Mouse (Mus musculus): ENCODE results near the gene Slc25a26.
A peak's percentile ranks its signal among the peaks of the same experiment; 100 is the strongest.
"Not testable (repeated sequence)": the region's sequence is repeated elsewhere in the genome, so short reads cannot be mapped to it uniquely, and the experiment has no call there.

Gene Slc25a26

DNA sequence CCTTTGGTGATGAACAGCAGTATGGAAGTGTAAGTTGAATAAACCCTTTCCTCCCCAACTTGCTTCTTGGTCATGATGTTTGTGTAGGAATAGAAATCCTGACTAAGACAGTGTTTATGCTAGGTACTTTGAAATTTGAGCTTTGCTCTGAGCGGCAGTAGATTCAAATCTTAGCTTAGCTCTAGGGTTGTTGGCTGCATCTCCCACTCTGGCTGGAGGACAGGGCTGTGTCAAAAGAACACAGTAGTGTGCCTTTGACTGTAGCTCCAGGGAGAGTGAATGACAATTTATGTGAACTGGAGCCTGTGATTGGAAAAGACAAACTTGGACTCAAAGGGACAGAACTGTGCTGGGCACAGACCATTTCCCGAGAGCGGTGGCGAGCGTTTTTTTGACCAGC lies 53.0 kb downstream of the Slc25a26 start:
- DNase-seq, result no peak

DNA sequence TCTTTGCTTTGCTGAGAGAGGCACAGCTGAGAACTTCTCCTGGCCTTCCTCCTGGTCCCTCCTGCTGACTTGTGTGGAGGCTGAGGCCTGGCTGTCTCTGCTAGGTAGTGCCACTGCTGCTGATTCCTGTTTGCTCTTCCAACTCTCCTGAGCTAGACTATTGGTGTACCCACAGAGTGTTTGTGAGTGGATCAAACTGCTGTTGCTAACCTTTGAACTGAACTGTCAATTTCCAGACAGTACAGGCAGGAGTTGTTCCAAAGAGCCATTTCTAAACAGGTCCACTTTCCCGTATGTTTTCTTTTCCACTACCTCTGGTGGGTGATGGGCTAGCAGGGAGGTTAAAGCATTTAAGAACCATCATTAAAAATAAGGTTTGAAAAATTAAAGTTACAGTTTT lies 58.5 kb downstream of the Slc25a26 start:
- not testable (repeated sequence) for DNase-seq

DNA sequence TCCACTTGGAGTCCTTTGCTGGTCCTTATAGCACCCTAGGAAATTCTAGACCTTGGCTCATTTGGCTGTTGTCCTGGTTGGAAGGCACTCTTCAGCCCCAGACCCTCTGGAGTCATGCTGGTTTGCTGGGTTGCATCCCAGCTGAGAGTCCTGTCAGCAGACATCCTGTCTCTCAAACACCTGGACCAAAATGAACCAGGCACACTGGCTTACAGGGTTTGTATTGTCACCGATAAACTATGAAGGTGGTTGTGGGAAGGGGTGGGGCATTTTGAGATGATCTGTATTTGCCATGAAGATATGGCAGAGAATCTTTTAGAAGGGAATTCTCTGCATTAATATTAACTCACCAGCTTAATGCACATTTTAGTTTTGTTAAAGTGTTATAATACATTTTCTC lies 60.8 kb downstream of the Slc25a26 start:
- no peak for DNase-seq

DNA sequence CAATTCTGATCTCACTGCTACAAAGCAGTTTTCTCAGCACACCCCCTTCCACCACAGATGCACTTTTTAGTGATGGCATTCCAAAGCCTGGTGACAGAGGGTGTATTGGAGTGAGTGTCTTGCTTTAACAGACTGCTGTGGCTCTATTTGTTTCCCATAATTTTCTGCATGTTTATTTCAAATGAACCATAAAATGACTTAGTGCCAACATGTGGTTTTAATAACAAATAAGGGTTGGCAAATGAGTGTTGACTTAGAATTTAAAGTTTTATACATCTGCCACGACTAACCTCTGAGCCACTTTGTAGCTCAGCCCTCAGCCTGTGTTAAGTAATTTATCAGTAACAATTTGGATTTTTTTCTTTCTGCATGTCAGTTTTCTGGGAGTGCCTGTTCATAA lies 61.2 kb downstream of the Slc25a26 start:
- no peak for DNase-seq

DNA sequence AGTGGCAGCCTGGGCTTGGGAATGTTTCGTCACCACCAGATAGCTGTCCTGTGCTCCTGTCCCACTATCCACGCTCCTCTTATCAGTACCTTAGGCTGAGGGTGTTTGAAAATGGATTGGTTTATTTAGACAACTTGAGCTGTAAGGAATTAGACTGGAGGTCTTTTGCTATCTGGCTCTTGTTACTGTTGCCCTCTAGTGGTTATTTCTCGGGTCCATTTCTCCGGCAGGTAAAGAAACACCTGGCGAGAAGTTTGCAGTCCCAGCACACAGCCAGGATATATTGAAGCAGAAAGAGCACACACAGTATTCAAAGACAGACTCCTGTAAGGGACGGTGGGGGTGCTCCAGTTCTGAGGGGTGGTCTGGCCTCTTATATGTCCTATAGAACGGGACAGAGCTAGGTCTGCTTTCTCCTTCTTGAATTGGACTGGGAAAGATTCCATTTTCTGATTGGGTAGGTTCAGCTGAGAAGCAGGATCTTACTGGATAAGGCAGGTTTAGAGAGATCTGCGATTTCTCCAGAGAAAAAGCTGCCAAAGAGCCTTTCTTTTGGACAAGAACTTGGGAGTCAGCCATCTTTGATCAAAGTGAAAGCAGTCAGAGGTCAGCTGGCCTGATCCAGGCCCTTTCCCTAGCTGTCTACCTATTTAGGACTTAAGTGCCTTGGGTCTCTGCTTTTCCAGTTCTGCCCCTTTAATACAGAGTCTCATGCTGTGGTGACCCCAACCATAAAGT lies 63.2 kb downstream of the Slc25a26 start:
- DNase-seq, result no peak

DNA sequence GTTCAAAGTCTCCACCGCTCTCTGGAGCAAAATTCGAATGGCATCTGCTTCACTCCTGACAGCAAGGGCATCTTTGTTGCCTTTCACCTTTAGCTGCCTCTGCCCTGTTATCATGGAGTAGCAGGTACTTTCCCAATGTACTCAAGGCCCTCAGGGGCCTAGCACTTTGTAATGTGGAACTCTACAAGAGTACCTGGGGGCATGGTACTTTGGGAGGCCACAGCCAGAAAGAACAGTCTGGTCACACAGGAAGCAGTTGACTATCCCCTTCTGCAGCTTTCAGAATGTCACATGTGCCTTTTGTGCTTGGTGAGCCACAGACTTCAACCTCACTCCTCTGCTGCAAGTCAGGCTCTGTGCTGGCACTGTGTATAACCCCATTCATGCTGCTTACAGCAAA lies 65.6 kb downstream of the Slc25a26 start:
- no peak for DNase-seq

DNA sequence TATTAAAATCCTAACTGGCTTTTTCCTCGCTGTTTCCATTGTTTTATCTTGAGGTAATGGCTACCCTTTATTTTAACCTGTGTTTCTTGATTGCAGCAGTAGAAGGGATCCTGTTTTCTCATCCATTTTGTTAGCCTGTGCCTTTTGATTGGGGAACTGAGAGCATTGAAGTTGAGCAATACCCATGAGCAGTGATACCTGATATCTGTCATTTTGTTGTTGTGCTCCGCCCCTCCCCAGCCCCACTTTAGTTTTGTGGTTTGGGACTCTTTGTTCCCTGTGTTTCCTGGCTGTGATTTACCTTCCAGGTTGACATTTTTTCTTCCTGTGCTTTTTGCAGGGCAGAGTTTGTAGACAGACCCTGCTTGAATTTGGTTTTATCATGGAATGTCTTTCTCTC lies 67.9 kb downstream of the Slc25a26 start:
- no peak for DNase-seq

DNA sequence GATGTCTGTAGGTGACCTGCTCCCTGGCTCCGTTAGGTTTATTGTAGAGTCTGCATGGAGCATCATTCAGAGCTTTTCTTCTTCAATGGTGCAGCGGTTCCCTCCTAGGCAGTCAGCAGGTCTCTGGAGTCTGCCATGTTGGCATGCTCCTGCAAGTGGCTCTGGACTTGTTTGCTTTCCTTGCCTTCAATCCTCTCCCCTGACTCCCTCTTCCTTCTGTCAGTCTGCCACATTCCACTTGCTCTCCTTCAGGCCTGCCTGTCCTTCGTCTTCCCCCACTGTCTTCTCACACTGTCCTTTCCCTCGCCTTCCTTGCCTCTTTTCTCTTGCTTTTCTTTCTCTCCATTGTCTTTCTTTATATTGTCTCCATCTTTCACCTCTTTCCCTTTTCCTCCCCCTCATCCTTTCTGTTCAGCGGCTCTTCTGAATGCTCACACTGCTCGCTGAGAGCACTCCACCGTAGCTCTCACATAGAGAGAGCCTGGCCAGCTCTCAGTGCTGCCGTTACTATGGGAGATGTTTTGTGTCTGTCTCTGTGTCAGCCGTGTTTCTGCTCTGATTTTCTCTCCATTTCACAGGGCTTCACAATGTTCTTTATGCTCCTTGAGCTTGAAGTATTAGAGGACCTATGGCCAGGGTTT lies 75.5 kb downstream of the Slc25a26 start:
- no peak for DNase-seq

DNA sequence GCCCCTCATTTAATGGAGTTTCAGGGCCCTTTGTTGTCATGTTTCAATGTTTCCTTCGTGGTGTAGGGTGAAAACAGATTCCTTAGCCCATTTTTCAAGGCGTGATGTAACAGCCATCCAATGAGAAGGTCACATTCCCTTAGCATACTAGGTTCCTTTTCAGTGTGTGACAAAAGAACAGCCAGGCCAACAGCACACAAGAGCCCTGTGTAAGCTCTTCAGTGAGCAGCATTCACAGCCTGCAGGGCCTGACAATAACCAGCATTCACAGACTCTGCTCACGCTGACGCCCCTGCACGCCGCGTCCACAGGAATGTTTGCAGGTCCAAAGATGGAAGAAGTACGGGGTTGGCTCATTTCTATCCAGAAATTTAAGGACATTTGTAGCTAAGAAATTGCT lies 77.9 kb downstream of the Slc25a26 start:
- no peak for DNase-seq

DNA sequence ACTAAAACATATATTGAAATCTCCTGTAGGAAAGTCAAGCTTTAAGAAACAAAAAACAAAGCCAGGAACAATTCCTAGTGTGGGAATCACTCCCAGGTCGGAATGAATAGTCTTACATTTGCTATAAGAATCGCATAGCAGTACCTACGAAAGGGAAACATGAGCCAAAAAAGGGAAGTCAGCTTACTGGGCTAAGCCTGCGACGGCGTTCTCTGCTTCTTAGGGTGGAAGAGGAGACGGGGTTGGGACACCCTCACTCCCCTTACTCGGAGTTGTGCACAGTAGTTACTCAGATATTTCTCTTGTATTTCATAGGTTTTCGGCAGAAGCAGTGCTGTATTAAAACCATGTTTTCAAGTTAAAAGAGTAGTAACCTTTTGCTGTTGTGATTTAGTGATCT lies 81.9 kb downstream of the Slc25a26 start:
- DNase-seq, result no peak

DNA sequence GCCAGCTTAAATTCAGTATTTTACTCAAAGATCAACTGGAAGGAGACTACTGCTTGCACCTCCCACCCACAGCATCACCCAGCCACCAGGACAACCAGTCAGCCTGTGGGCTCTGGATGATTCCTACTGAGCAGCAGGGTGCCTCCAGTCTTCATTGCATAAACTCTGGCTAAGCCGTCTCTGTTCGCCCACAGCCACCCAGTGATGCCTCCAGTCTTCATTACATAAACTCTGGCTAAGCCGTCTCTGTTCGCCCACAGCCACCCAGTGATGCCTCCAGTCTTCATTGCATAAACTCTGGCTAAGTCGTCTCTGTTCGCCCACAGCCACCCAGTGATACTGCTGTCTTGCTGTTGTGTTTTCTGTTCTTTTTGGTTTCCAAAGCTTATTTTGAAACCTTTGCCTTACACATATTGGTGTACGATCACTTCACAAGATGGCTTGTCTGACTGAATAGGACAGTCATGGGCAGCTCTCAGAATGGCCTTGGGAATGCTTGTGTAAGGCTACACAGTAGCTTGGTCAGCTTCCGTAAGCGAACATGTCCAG lies 84.1 kb downstream of the Slc25a26 start:
- no peak for DNase-seq

DNA sequence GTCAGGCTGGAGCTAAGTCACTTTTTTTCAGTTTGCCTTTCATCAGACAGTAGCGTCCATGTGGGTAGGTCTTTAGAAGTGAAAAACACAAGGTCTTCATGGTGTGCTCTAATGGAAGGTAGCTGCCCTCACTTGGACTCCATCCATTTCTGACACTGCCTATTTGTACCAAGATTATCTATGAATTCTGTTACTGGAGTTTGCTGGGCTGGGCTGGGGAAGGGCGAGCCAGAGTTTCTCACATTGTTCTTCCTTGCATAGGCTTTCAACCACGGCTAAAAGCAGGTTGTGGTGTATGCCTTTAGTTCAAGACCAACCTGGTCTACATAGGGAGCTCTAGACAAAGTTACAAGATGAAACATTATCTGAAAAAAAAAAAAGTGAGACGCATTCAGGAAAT lies 84.8 kb downstream of the Slc25a26 start:
- no peak for DNase-seq

DNA sequence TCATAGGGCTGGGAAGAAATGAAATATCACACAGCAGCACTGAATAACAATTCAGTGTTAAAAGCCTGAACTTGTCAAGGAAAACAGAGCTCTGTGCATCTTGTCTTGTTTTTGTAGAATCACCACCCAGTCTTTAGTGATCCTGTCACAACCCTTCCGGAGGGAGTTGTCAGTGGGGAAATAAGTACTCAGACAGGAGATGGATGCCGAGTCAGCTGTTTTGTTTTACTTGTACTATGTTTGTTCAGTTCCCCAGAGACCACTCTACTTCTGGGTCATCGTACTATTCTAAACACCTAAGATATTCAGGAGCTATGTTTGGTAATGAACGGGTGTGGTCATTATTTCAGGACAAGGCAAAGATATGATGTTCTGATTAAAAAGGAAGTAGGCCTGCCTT lies 88.2 kb downstream of the Slc25a26 start:
- no peak for DNase-seq

DNA sequence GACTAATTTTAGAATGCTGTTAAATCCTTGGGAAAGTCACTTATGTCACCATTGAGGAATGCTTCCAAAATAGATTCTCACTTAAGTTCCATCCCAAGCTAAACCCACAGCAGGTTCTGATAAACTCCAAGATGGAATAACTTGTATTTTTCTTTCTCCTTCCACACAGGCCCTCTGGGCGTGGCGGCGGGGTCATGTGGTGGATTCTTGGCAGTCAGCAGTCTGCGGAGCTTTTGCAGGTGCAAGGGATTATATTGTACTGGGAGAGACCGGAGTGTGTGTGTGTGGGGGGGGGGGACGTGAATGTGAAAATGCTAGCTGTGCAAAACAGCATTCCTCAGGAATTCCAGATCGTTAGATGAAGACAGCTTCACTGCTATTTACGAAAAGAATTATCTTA lies 92.1 kb downstream of the Slc25a26 start:
- DNase-seq, result peak; percentile 71

DNA sequence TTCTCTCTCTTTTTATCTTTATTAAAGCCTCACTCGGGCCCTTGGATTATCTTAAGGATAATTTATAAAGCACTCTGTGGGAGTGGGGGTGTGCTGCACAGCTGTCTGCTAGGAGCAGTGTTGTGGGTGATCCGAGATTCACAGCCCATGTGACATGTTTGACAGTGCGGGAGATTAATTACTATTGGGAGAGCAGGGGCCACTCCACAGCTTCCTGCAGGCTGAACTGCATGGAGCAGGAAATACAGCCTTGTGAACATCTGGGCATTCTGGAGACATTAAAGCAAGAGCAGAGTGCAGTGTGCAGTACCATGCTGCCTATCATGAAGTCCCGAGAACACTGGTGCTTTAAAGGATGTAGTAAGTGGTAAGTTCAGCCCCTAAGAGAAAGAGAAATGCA lies 92.6 kb downstream of the Slc25a26 start:
- peak; percentile 64 for DNase-seq

DNA sequence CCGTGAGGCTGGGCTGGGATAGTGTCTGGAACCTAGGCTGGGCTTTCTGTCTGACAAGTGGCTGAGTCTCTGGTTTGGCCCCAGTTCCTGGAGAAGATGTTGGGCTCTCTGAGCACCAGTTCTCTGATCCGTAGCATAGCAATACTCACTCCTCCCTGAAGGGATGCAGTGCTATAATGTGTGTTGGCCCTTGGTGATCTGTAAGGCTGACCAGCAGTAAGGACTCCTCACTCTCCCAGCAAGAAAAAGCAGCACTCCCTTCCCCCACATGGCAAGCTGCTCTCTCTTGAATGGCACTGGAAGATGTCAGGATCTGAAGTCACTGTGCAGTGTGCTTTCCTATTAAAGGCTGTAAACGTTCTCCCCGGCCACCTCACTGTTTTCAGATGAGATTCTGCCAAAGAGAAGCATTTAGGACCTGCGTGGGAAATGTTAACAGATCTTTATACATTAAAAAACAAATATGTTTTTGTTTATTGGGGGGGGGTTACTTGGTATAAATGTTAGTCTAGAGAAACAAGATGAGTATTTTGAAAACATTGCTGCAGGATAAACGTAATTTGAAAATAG lies 94.0 kb downstream of the Slc25a26 start:
- peak; percentile 4 for DNase-seq

DNA sequence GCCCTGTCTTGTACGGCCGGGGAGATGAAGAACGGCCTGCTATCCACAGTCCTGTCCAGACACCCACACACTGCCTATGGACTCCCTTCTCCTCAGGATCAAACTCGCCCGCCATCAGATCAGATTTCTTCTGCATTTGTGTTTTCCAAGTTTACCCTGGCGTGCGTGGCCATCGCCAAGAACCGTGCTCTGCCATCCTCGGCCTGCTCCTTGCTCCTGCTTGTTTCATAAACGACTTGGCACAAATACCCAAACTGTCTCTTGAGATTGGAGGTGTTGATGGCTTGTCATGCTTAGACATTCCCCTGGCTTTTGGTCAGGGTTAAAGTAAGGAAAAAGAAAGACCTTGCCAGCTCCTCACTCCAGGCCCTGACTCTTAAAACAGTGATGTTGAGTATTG lies 94.6 kb downstream of the Slc25a26 start:
- peak; percentile 5 for DNase-seq

DNA sequence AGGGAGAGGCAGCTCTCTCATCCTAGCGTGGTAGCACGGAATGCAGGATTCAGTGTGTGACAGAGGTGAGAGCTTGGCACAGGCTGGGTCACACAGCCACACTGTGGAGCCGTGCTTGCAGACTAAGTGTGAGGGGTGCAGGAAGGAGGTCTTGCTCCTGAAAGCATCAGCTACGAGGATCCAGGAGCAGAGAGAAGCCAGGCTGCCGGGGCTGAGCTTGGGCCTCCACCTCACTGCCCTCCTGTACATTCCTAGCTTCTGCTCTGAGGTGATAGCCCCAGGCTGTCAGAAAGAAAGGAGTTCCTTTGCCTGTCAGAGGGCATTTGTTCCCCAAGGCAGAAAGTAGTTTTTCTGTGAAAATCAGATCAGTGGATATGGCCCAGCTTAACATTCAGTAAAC lies 95.1 kb downstream of the Slc25a26 start:
- DNase-seq, result peak; percentile 2

DNA sequence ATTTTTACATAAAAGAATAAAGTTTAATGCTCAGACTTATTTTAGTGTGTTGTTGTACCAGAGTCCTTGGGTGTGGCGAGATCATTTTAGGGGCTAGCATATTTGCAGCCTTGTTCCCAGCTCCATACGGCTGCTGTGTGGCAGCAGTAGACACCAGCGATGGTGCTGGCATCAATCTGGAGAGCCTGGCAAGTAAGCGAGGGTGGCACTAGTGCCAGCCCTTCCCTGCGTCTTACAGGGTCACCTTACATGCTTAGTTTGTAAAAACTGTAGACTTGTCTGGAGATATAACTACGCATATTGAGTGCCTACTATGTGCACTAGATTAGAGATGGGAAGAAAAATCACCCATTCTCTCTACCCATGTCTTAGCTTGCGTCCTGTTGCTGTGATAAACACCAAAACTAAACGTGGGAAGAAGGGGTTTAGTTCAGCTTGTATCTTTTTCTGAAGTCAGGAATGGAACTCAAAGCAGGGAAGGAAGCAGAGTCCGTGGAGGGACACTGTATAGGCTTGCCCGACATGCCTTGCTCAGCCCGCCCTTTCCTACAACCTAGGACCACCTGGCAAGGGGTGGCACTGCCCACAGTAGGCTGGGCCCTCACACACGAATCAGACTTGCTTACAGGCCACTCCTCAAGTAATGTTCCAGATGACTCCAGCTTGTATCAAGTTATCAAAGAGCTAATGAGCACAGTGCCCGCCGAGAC lies 96.1 kb downstream of the Slc25a26 start:
- DNase-seq, result no peak

DNA sequence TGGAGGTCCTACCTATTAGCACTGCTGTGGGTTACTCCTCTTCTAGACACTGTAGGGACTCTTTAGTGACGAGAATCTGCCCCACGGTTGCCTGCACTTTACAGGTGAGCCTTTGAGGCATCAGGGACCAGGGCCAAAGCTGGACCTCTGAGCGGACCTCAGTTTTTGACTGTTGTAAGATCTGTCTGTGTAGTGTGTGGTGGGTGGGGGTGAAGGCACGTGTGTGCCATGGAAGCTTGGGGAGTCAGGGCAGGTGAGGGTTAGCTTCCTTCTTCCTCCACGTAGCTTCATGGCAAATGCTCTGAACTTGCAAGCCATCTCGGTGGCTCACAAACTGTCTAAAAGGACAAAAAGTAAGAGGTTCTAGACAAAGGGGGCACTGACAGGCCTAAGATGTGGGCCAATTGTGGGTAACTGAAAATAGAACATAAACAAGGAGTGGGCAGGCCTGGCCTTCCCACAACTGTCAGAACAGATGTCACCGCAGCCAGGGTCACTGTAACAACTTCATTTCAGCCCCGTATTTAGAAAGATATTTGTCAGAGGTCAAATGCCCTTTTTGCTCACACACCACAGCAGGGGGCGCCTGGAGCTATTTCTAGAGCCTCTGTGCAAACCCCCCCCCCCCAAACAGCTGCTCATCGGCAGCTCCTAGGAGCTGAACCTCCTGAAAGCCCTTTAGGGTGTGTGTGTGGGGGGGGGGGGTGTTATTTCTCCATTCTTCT lies 96.8 kb downstream of the Slc25a26 start:
- peak; percentile 59 for DNase-seq

DNA sequence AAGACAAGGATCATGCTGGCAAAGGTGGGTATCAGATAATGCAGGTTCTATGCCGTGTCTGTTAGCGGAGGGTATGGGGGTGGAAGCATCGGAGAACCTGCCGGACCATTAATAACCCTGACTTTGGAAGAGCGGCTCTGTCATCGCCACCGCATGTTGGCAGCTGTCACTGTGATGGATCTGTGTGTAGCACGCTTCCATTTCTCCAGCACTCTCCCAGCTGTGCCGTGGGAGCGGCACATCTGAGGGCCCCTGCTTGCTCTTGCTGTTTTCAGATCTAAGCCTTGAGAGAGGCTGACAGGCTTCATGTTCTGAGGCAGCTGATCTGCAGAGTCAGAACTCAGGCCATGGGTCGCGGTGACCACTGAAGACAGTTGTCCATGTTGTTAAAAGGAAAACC lies 98.3 kb downstream of the Slc25a26 start:
- no peak for DNase-seq

DNA sequence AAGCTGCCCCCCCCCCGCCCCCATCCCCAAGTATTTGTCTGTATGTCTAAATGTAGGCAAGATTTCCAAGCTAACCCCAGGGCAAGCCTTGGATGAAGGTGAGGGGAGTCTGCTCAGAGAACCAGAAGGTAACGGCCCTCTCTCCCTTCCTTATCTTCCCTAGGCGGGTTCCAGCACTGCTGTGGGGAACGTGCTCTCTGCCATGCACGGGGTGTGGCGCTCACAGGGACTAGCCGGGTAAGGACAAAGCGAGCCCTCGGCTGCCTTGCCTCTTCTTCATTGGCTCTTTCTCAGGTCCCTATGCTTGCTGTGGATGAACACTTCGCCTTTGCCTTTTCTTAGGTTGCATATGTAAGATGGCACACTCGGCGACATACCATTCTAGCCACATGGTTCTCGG lies 98.9 kb downstream of the Slc25a26 start:
- no peak for DNase-seq

DNA sequence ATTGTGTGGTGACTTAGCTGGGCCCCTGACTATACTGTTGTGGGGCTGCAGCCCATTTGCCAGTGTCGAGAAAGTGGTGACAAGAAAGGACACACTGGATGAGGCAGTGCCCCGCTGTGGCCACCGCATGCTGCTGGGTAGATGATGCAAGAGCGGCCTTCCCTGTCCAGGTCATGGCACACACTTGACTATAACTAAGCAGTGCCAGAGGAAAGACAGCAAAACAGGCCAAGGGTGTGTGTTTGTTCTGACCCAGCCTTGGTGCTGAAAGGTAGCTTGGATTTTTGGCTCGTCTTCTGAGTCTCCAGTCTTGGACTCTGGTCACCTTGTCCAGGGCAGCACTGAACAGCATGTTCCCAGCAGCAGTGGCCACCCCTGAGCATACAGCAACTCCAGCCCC lies 101.0 kb downstream of the Slc25a26 start:
- DNase-seq, result no peak
